Mouse (Mus musculus) C2C12 (cell line): ENCODE measurements around the gene Nfia.

Experiments used
- CEBPB ChIP-seq: IDR thresholded peaks from one replicate; pipeline ENCODE4 v1.6.1; 2011; ENCODE audit warnings: low read depth, mild to moderate bottlenecking, control low read depth, moderate library complexity
- CTCF ChIP-seq: IDR thresholded peaks from one replicate; pipeline ENCODE4 v1.5.1; 2011; ENCODE audit not compliant: control insufficient read depth, insufficient read depth, insufficient read length
- MYOD1 ChIP-seq: IDR thresholded peaks from one replicate; pipeline ENCODE4 v1.6.1; 2011; ENCODE audit warnings: low read depth; ENCODE audit not compliant: control insufficient read depth, insufficient read length
- MYOG ChIP-seq: IDR thresholded peaks from one replicate; pipeline ENCODE4 v1.6.1; 2011; ENCODE audit not compliant: control insufficient read depth, insufficient read length; ENCODE audit errors: extremely low read depth
- USF1 ChIP-seq: IDR thresholded peaks from one replicate; pipeline ENCODE4 v1.6.1; 2011; ENCODE audit warnings: low read depth, mild to moderate bottlenecking, control low read depth, moderate library complexity

- TF ChIP-seq CTCF, result no peak
- TF ChIP-seq USF1, result no peak
- TF ChIP-seq CEBPB, result no peak
- TF ChIP-seq MYOG, result no peak
- no peak for TF ChIP-seq MYOD1
Measured at GRCm38 (mm10) chr4:97774446-97774950, 2.0 kb downstream of the Nfia start.
